Mouse (Mus musculus) CH12.LX (cell line): ENCODE results near the gene Spp1.

ENCODE experiments used
- BHLHE40 ChIP-seq: IDR thresholded peaks from 2 replicates; pipeline ENCODE4 v1.6.1; 2011; ENCODE audit warnings: mild to moderate bottlenecking, low read depth, low read length, improper control_type of control experiment
- ELF1 ChIP-seq: IDR thresholded peaks from 2 replicates; pipeline ENCODE4 v1.6.1; 2014; ENCODE audit warnings: low read depth, mild to moderate bottlenecking, inconsistent platforms, low read length, improper control_type of control experiment
- GABPA ChIP-seq: IDR thresholded peaks from 2 replicates; pipeline ENCODE4 v1.6.1; 2012; ENCODE audit warnings: low read depth, low read length, improper control_type of control experiment, inconsistent platforms; ENCODE audit not compliant: insufficient replicate concordance
- MAFK ChIP-seq: IDR thresholded peaks from 2 replicates; pipeline ENCODE4 v1.6.1; 2011; ENCODE audit warnings: low read length, improper control_type of control experiment; ENCODE audit not compliant: insufficient replicate concordance
- MAX ChIP-seq: IDR thresholded peaks from 2 replicates; pipeline ENCODE4 v1.6.1; 2011; ENCODE audit warnings: low read length, improper control_type of control experiment
- MYC ChIP-seq: IDR thresholded peaks from 2 replicates; pipeline ENCODE4 v1.6.1; 2011; ENCODE audit warnings: low read depth, mild to moderate bottlenecking, improper control_type of control experiment, low read length
- POLR2A ChIP-seq: IDR thresholded peaks from 2 replicates; pipeline ENCODE4 v1.6.1; 2011; ENCODE audit warnings: low read depth, mild to moderate bottlenecking, improper control_type of control experiment, low read length
- TCF12 ChIP-seq: IDR thresholded peaks from 2 replicates; pipeline ENCODE4 v1.6.1; 2014; ENCODE audit warnings: low read depth, mild to moderate bottlenecking, inconsistent platforms, low read length, improper control_type of control experiment
- UBTF ChIP-seq: IDR thresholded peaks from 2 replicates; pipeline ENCODE4 v1.6.1; 2012; ENCODE audit warnings: low read depth, mild to moderate bottlenecking, inconsistent platforms, low read length, improper control_type of control experiment, moderate library complexity

DNA sequence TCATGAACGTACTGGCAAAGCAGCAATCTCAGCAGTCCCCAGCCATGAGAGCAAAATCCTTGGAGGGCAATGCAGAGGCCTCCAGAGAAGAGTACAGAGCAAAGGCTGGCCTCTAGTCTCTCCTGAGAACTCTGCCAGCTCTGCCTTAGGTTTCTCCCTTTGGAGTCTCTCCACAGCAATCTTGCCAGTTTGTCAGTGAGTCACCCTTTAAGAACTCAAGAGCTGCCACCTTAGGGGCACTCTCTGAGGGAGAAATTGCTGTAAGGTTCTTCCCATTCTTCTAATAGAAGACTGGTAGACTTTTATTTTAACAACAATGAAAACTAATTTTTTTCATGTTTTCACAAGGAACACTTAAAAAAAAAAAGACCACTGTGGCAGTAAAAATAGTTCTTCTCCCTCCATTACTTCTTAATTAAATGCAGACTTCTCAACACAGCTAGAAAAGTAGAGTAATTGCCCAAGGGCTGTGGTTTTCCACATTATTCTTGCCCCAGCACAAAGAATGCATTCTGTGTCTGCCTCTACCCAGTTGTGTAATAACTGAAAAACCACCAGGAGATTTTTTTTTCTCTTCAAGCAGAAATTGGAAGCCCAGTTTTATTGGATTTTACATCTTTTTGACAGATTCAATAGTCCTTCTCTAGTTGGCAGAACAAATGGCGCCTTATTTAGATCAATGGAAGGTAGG, 27.2 kb upstream of the Spp1 start:
- TF ChIP-seq GABPA (no peak), UBTF (no peak), MAFK (no peak), POLR2A (no peak), MYC (no peak), MAX (no peak), ELF1 (no peak), TCF12 (no peak), BHLHE40 (no peak)
